ENCODE assay signal across 7 mouse cellular contexts in genomic region chr10:80148610-80149290, GRCm38 (mm10). TPM values are rescaled to one million over a fixed set of nuclear protein-coding genes. Genes with fewer than 3 reads are reported as not detected.
A peak's percentile ranks its signal among the peaks of the same experiment; 100 is the strongest.
DNase-seq lines count a peak whose midpoint lies in the region; ATAC-seq lines count a peak whose summit lies in the region.

No protein-coding gene starts in this region.

- H3K4me2 ChIP-seq in intestine, embryonic 15.5 days (replicated peaks) = peak overlapping the region; percentile 80
- H3K4me2 ChIP-seq in midbrain, embryonic 12.5 days (replicated peaks) = peak overlapping the region; percentile 96

- ATAC-seq in intestine, embryonic 15.5 days = peak; percentile 50
- peak; percentile 45 for ATAC-seq in midbrain, embryonic 12.5 days (ENCODE audit: low FRiP score, low read depth)

- WGBS in intestine, embryonic 15.5 days = under 1% methylated on average over 57 of the region's 57 CpGs
- WGBS in limb, embryonic 10.5 days = under 1% methylated on average over 57 of the region's 57 CpGs
- under 1% methylated on average over 57 of the region's 57 CpGs for WGBS in midbrain, embryonic 12.5 days

- H3K36me3 ChIP-seq in intestine, embryonic 15.5 days = peaks cover 31% of the 10 kb centered on the region
- H3K36me3 ChIP-seq in limb, embryonic 10.5 days = peaks cover 81% of the 10 kb centered on the region
- peaks cover 54% of the 10 kb centered on the region for H3K36me3 ChIP-seq in midbrain, embryonic 12.5 days

- peak; percentile 94 for DNase-seq in adrenal gland, adult 8-10 months
- peak; percentile 97 for DNase-seq in embryo, embryonic 11 days
- peak; percentile 94 for DNase-seq in gastrocnemius, postnatal 25 days
- peak; percentile 96 for DNase-seq in limb, embryonic 10.5 days (ENCODE audit: low spot score)
- DNase-seq in spleen, adult 12 weeks (ENCODE audit: low spot score) = peak; percentile 93

- peak overlapping the region; percentile 96 for H3K27ac ChIP-seq in intestine, embryonic 15.5 days
- peak overlapping the region; percentile 100 for H3K27ac ChIP-seq in limb, embryonic 10.5 days
- peak overlapping the region; percentile 98 for H3K27ac ChIP-seq in midbrain, embryonic 12.5 days (replicated peaks)

- no peaks in the 10 kb centered on the region for H3K9me3 ChIP-seq in intestine, embryonic 15.5 days
- H3K9me3 ChIP-seq in limb, embryonic 10.5 days (replicated peaks) = no peaks in the 10 kb centered on the region
- H3K9me3 ChIP-seq in midbrain, embryonic 12.5 days = no peaks in the 10 kb centered on the region

- H3K4me3 ChIP-seq in intestine, embryonic 15.5 days (replicated peaks) = peak overlapping the region; percentile 90
- H3K4me3 ChIP-seq in limb, embryonic 10.5 days = peak overlapping the region; percentile 93
- H3K4me3 ChIP-seq in midbrain, embryonic 12.5 days = peak overlapping the region; percentile 100

- peaks cover 57% of the 10 kb centered on the region for H3K4me1 ChIP-seq in intestine, embryonic 15.5 days (replicated peaks)
- peaks cover 54% of the 10 kb centered on the region for H3K4me1 ChIP-seq in limb, embryonic 10.5 days
- H3K4me1 ChIP-seq in midbrain, embryonic 12.5 days = peaks cover 52% of the 10 kb centered on the region

- H3K27me3 ChIP-seq in intestine, embryonic 15.5 days (replicated peaks) = no peaks in the 10 kb centered on the region
- no peaks in the 10 kb centered on the region for H3K27me3 ChIP-seq in limb, embryonic 10.5 days (ENCODE audit: low read depth, poor library complexity, severe bottlenecking)
- no peaks in the 10 kb centered on the region for H3K27me3 ChIP-seq in midbrain, embryonic 12.5 days

- peak overlapping the region; percentile 77 for H3K9ac ChIP-seq in intestine, embryonic 15.5 days
- H3K9ac ChIP-seq in midbrain, embryonic 12.5 days (replicated peaks) = peak overlapping the region; percentile 89

RNA-seq across cellular contexts. Expression of gene Midn, which starts 0.7 kb away (rescaled TPM):
- 100 to 1,000 TPM in 1 of 4 experiments, 10 to 100 TPM in 3; 56.4 to 145 (median 90.1) TPM for total RNA-seq in adrenal gland, adult 8-10 months (2022)
- total RNA-seq in gastrocnemius, postnatal 25 days (2021) = 10 to 100 TPM; 33.7 to 34.8 TPM
- 14.1 and 16.1 TPM in 2 replicates for polyA plus RNA-seq in intestine, embryonic 15.5 days (2015; fragmentation: Nextera tagmentation; extraction: Ambion mirVana)
- polyA plus RNA-seq in limb, embryonic 10.5 days (2016; fragmentation: Nextera tagmentation; extraction: Ambion mirVana) = 26.2 and 27.1 TPM in 2 replicates
- polyA plus RNA-seq in midbrain, embryonic 12.5 days (2016; fragmentation: Nextera tagmentation; extraction: Ambion mirVana) = 41.7 and 46.4 TPM in 2 replicates

RNA-seq across cellular contexts. Expression of gene Cbarp, which starts 8.1 kb away (rescaled TPM):
- 10 to 100 TPM; 58.4 to 92.4 (median 81.9) TPM for total RNA-seq in adrenal gland, adult 8-10 months (2022)
- total RNA-seq in gastrocnemius, postnatal 25 days (2021) = 1 to 10 TPM; 1.2 to 1.6 TPM
- 4.8 and 5.1 TPM in 2 replicates for polyA plus RNA-seq in intestine, embryonic 15.5 days (2015; fragmentation: Nextera tagmentation; extraction: Ambion mirVana)
- polyA plus RNA-seq in limb, embryonic 10.5 days (2016; fragmentation: Nextera tagmentation; extraction: Ambion mirVana) = 3.3 and 4.7 TPM in 2 replicates
- polyA plus RNA-seq in midbrain, embryonic 12.5 days (2016; fragmentation: Nextera tagmentation; extraction: Ambion mirVana) = 19.3 and 20.0 TPM in 2 replicates

RNA-seq across cellular contexts. Expression of gene Atp5d, which starts 10.3 kb away (rescaled TPM):
- 100 to 1,000 TPM; 380 to 452 (median 425) TPM for total RNA-seq in adrenal gland, adult 8-10 months (2022)
- 100 to 1,000 TPM; 634 to 665 TPM for total RNA-seq in gastrocnemius, postnatal 25 days (2021)
- 701 and 737 TPM in 2 replicates for polyA plus RNA-seq in intestine, embryonic 15.5 days (2015; fragmentation: Nextera tagmentation; extraction: Ambion mirVana)
- polyA plus RNA-seq in limb, embryonic 10.5 days (2016; fragmentation: Nextera tagmentation; extraction: Ambion mirVana) = 487 and 503 TPM in 2 replicates
- polyA plus RNA-seq in midbrain, embryonic 12.5 days (2016; fragmentation: Nextera tagmentation; extraction: Ambion mirVana) = 379 and 384 TPM in 2 replicates

RNA-seq across cellular contexts. Expression of gene Cirbp, which starts 17.0 kb away (rescaled TPM):
- 100 to 1,000 TPM in 3 of 4 experiments, 10 to 100 TPM in 1; 44.2 to 234 (median 162) TPM for total RNA-seq in adrenal gland, adult 8-10 months (2022)
- 10 to 100 TPM; 17.3 to 21.4 TPM for total RNA-seq in gastrocnemius, postnatal 25 days (2021)
- 69.4 and 83.9 TPM in 2 replicates for polyA plus RNA-seq in intestine, embryonic 15.5 days (2015; fragmentation: Nextera tagmentation; extraction: Ambion mirVana)
- polyA plus RNA-seq in limb, embryonic 10.5 days (2016; fragmentation: Nextera tagmentation; extraction: Ambion mirVana) = 90.7 and 129 TPM in 2 replicates
- polyA plus RNA-seq in midbrain, embryonic 12.5 days (2016; fragmentation: Nextera tagmentation; extraction: Ambion mirVana) = 227 and 233 TPM in 2 replicates

RNA-seq across cellular contexts. Expression of gene 1600002K03Rik, which starts 24.0 kb away (rescaled TPM):
- 10 to 100 TPM; 18.1 to 22.1 (median 21.7) TPM for total RNA-seq in adrenal gland, adult 8-10 months (2022)
- total RNA-seq in gastrocnemius, postnatal 25 days (2021) = 1 to 10 TPM; 5.1 to 5.9 TPM
- 22.9 and 25.1 TPM in 2 replicates for polyA plus RNA-seq in intestine, embryonic 15.5 days (2015; fragmentation: Nextera tagmentation; extraction: Ambion mirVana)
- 8.7 and 13.1 TPM in 2 replicates for polyA plus RNA-seq in limb, embryonic 10.5 days (2016; fragmentation: Nextera tagmentation; extraction: Ambion mirVana)
- 12.9 and 13.6 TPM in 2 replicates for polyA plus RNA-seq in midbrain, embryonic 12.5 days (2016; fragmentation: Nextera tagmentation; extraction: Ambion mirVana)

Comparison
In these comparisons a context has a peak if more than half of its experiments do, and no peak if none do; other contexts are left out.
1. Peak in every context shown above with its lines: DNase-seq, ATAC-seq, H3K4me3 ChIP-seq and H3K27ac ChIP-seq.